Comparison of ENCODE assay signal across 19 mouse cellular contexts in the genomic region with DNA sequence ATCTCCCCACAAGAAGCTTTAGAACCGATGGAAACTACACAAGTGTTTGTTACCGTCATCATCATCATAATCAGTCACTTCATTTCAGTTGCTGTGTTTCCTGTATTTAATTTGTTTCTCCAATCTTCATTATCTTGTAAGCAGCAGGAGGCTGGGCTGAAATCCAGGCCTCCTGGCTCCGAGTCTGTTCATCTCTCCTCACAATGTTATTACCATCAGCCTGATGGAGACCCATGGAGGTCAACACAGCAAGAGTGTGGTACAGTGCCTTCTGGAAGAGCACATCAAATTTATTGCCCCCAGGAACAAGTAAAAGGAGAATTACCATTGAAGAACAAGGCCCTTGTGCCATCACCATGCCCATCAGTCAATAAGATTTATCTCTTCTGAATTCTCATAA.
A peak's percentile ranks its signal among the peaks of the same experiment; 100 is the strongest.
DNase-seq lines count a peak whose midpoint lies in the region; ATAC-seq and TF ChIP-seq lines count a peak whose summit lies in the region.
"Had no signal": no experiment of that assay in that cellular context is flagged by ENCODE, and none has a peak within 500 bp of the region (broad histone marks: within the 10 kb centered on the region; RNA-seq: fewer than 3 reads in every experiment).

No protein-coding gene starts in this region.

- H3K27me3 ChIP-seq in lung, postnatal 0 days (replicated peaks; ENCODE audit: insufficient read depth, low read length): no peaks in the 10 kb centered on the region
- H3K27me3 ChIP-seq in hindbrain, embryonic 16.5 days (replicated peaks; ENCODE audit: control insufficient read depth, insufficient read depth, low read length): no peaks in the 10 kb centered on the region
- peaks cover 7% of the 10 kb centered on the region for H3K27me3 ChIP-seq in neural tube, embryonic 13.5 days
- H3K27me3 ChIP-seq: embryonic facial prominence, embryonic 15.5 days; heart, embryonic 13.5 days; intestine, embryonic 15.5 days; liver, embryonic 13.5 days; Patski had no signal

- no peak overlapping the region for H3K9ac ChIP-seq in lung, postnatal 0 days (replicated peaks; ENCODE audit: low read depth)
- H3K9ac ChIP-seq in hindbrain, embryonic 16.5 days (ENCODE audit: low read depth, low read length): no peak overlapping the region
- H3K9ac ChIP-seq in neural tube, embryonic 13.5 days: no peak overlapping the region
- H3K9ac ChIP-seq: embryonic facial prominence, embryonic 15.5 days; heart, embryonic 13.5 days; intestine, embryonic 15.5 days; liver, embryonic 13.5 days had no signal

- intact Hi-C loops in gastrocnemius, postnatal 14 days (cut with DNase I; ENCODE audit: low total_unique reads): no loop called here
- intact Hi-C loops in gastrocnemius, adult 2 months (cut with DNase I): no loop called here

- no peak for TF ChIP-seq CTCF in gastrocnemius, adult 2 months (IDR thresholded peaks at IDR 0.05)
- TF ChIP-seq CTCF in lung, postnatal 0 days (IDR thresholded peaks at IDR 0.05): no peak

- no peaks in the 10 kb centered on the region for H3K9me3 ChIP-seq in lung, postnatal 0 days (ENCODE audit: low read length)
- no peaks in the 10 kb centered on the region for H3K9me3 ChIP-seq in hindbrain, embryonic 16.5 days (ENCODE audit: control insufficient read depth, low read length)
- H3K9me3 ChIP-seq in neural tube, embryonic 13.5 days: no peaks in the 10 kb centered on the region
- H3K9me3 ChIP-seq: embryonic facial prominence, embryonic 15.5 days; forebrain, embryonic 10.5 days; heart, embryonic 13.5 days; intestine, embryonic 15.5 days; liver, embryonic 13.5 days had no signal

- DNase-seq in gastrocnemius, postnatal 14 days: peak; percentile 6
- DNase-seq in gastrocnemius, adult 2 months: no peak
- DNase-seq in lung, postnatal 0 days (ENCODE audit: low spot score): peak; percentile 6
- no peak for DNase-seq in lung, postnatal 25 days (ENCODE audit: low spot score)
- DNase-seq in right cerebral cortex, postnatal 25 days: no peak
- DNase-seq: adrenal gland, postnatal 25 days; heart, postnatal 36 days; liver, embryonic 13.5 days; retina, postnatal 1 day; thymus, postnatal 4 days had no signal

- no peak for TF ChIP-seq EP300 in lung, postnatal 0 days (IDR thresholded peaks at IDR 0.05)

- 52% methylated on average over 3 of the region's 3 CpGs for WGBS in lung, postnatal 0 days
- 34% methylated on average over 3 of the region's 3 CpGs for WGBS in hindbrain, embryonic 16.5 days
- WGBS in neural tube, embryonic 13.5 days: 20% methylated on average over 3 of the region's 3 CpGs

- no peak for ATAC-seq in lung, postnatal 0 days
- peak; percentile 50; the same call in 1 of the 2 replicates for ATAC-seq in hindbrain, embryonic 16.5 days
- ATAC-seq in neural tube, embryonic 13.5 days (ENCODE audit: low read depth): peak; percentile 84
- ATAC-seq in megakaryocyte-erythroid progenitor cell, adult 5-6 weeks (replicated peaks; ENCODE audit: low FRiP score, low TSS enrichment, poor library complexity, severe bottlenecking): no peak
- ATAC-seq: activated CD4-positive, CD25-positive, alpha-beta regulatory T cell, adult 4 months; intestine, embryonic 15.5 days; Patski had no signal

- H3K4me2 ChIP-seq in lung, postnatal 0 days (replicated peaks; ENCODE audit: low read depth, low read length): no peak overlapping the region
- no peak overlapping the region for H3K4me2 ChIP-seq in hindbrain, embryonic 16.5 days (ENCODE audit: low read length)
- H3K4me2 ChIP-seq in neural tube, embryonic 13.5 days: no peak overlapping the region
- H3K4me2 ChIP-seq: embryonic facial prominence, embryonic 15.5 days; heart, embryonic 13.5 days; intestine, embryonic 15.5 days; liver, embryonic 13.5 days had no signal

- no peaks in the 10 kb centered on the region for H3K36me3 ChIP-seq in lung, postnatal 0 days (ENCODE audit: insufficient read depth, low read length)
- H3K36me3 ChIP-seq in hindbrain, embryonic 16.5 days (ENCODE audit: control insufficient read depth, insufficient read depth, low read length): no peaks in the 10 kb centered on the region
- no peaks in the 10 kb centered on the region for H3K36me3 ChIP-seq in neural tube, embryonic 13.5 days
- H3K36me3 ChIP-seq: embryonic facial prominence, embryonic 15.5 days; forebrain, embryonic 10.5 days; heart, embryonic 13.5 days; intestine, embryonic 15.5 days; liver, embryonic 13.5 days had no signal

- no peak overlapping the region for H3K4me3 ChIP-seq in gastrocnemius, adult 2 months
- H3K4me3 ChIP-seq in lung, postnatal 0 days (ENCODE audit: low read depth, low read length): no peak overlapping the region
- H3K4me3 ChIP-seq in hindbrain, embryonic 16.5 days (ENCODE audit: low read length): no peak overlapping the region
- H3K4me3 ChIP-seq in neural tube, embryonic 13.5 days: no peak overlapping the region
- H3K4me3 ChIP-seq: embryonic facial prominence, embryonic 15.5 days; forebrain, embryonic 10.5 days; heart, embryonic 13.5 days; intestine, embryonic 15.5 days; liver, embryonic 13.5 days had no signal

- H3K4me1 ChIP-seq in lung, postnatal 0 days (ENCODE audit: insufficient read depth, low read depth, low read length): no peaks in the 10 kb centered on the region
- no peaks in the 10 kb centered on the region for H3K4me1 ChIP-seq in hindbrain, embryonic 16.5 days (ENCODE audit: control insufficient read depth, insufficient read depth, low read depth, low read length)
- peaks cover 22% of the 10 kb centered on the region for H3K4me1 ChIP-seq in neural tube, embryonic 13.5 days (replicated peaks)
- H3K4me1 ChIP-seq: embryonic facial prominence, embryonic 15.5 days; intestine, embryonic 15.5 days; liver, embryonic 13.5 days had no signal

- H3K27ac ChIP-seq in gastrocnemius, adult 2 months: no peak overlapping the region
- H3K27ac ChIP-seq in lung, postnatal 0 days (ENCODE audit: low read length): no peak overlapping the region
- H3K27ac ChIP-seq in hindbrain, embryonic 16.5 days (ENCODE audit: low read depth, low read length): no peak overlapping the region
- H3K27ac ChIP-seq in neural tube, embryonic 13.5 days (replicated peaks): no peak overlapping the region
- H3K27ac ChIP-seq: embryonic facial prominence, embryonic 15.5 days; forebrain, embryonic 10.5 days; heart, embryonic 13.5 days; intestine, embryonic 15.5 days; liver, embryonic 13.5 days had no signal

Comparison
In these comparisons a context has a peak if more than half of its experiments do, and no peak if none do; other contexts are left out.
1. DNase-seq: peak in gastrocnemius, postnatal 14 days (single experiment) and lung, postnatal 0 days (single experiment); none in gastrocnemius, adult 2 months (single experiment), lung, postnatal 25 days (single experiment) and right cerebral cortex, postnatal 25 days (single experiment).
2. ATAC-seq: peak in hindbrain, embryonic 16.5 days (single experiment) and neural tube, embryonic 13.5 days (single experiment); none in lung, postnatal 0 days (single experiment) and megakaryocyte-erythroid progenitor cell, adult 5-6 weeks (single experiment).